Mouse (Mus musculus) mature B cell (primary cell): Measurements from ENCODE around the gene Gm12169.
"Not testable (repeated sequence)": the region's sequence is repeated elsewhere in the genome, so short reads cannot be mapped to it uniquely, and the experiment has no call there.

Experiments used
- in situ Hi-C: fragments of 300-500 bp; cut with MboI; formaldehyde crosslinking; loops from 2 replicates; pipeline ENCODE4 v1.14.3; 2019

Gene Gm12169

GRCm38 (mm10) chr11:46523912-46524311 lies at the start of gene Gm12169:
Gene Gm12169, plus strand, starts transcription at chr11:46524212.
- in situ Hi-C loops: no loop called here

GRCm38 (mm10) chr11:46474220-46474619 lies 49.8 kb upstream of the Gm12169 start:
- in situ Hi-C loops: no loop called here

GRCm38 (mm10) chr11:46479311-46479710 lies 44.7 kb upstream of the Gm12169 start:
- in situ Hi-C loops: no loop called here

- in situ Hi-C loops: no loop called here
Observed at GRCm38 (mm10) chr11:46480517-46480916, 43.5 kb upstream of the Gm12169 start.

GRCm38 (mm10) chr11:46488231-46488630 lies 35.8 kb upstream of the Gm12169 start:
- in situ Hi-C loops: no loop called here

- in situ Hi-C loops: no loop called here
Observed at GRCm38 (mm10) chr11:46488650-46489049, 35.4 kb upstream of the Gm12169 start.

- in situ Hi-C loops: no loop called here
Observed at GRCm38 (mm10) chr11:46507146-46507545, 16.9 kb upstream of the Gm12169 start.

- in situ Hi-C loops: no loop called here
Observed at GRCm38 (mm10) chr11:46509900-46510299, 14.1 kb upstream of the Gm12169 start.

- in situ Hi-C loops: not testable (repeated sequence)
Observed at GRCm38 (mm10) chr11:46521341-46521740, 2.7 kb upstream of the Gm12169 start.

GRCm38 (mm10) chr11:46522719-46523118 lies 1.3 kb upstream of the Gm12169 start:
- in situ Hi-C loops: no loop called here

GRCm38 (mm10) chr11:46530149-46530548 lies 6.1 kb downstream of the Gm12169 start:
- in situ Hi-C loops: no loop called here

- in situ Hi-C loops: no loop called here
Observed at GRCm38 (mm10) chr11:46536978-46537377, 13.0 kb downstream of the Gm12169 start.

- in situ Hi-C loops: no loop called here
Observed at GRCm38 (mm10) chr11:46543530-46543929, 19.5 kb downstream of the Gm12169 start.

GRCm38 (mm10) chr11:46549721-46550120 lies 25.7 kb downstream of the Gm12169 start:
- in situ Hi-C loops: no loop called here

GRCm38 (mm10) chr11:46552741-46553140 lies 28.7 kb downstream of the Gm12169 start:
- in situ Hi-C loops: no loop called here

GRCm38 (mm10) chr11:46561096-46561495 lies 37.1 kb downstream of the Gm12169 start:
- in situ Hi-C loops: no loop called here

GRCm38 (mm10) chr11:46564671-46565070 lies 40.7 kb downstream of the Gm12169 start:
- in situ Hi-C loops: no loop called here

- in situ Hi-C loops: no loop called here
Observed at GRCm38 (mm10) chr11:46565967-46566366, 42.0 kb downstream of the Gm12169 start.

- in situ Hi-C loops: no loop called here
Observed at GRCm38 (mm10) chr11:46569107-46569506, 45.1 kb downstream of the Gm12169 start.

GRCm38 (mm10) chr11:46571327-46571726 lies 47.3 kb downstream of the Gm12169 start, which contains the start of gene BC053393:
Gene BC053393, plus strand, starts transcription at chr11:46571536.
- in situ Hi-C loops: no loop called here

- in situ Hi-C loops: no loop called here
Observed at GRCm38 (mm10) chr11:46578771-46579281, 54.8 kb downstream of the Gm12169 start.

- in situ Hi-C loops: no loop called here
Observed at GRCm38 (mm10) chr11:46580428-46580827, 56.4 kb downstream of the Gm12169 start.

- in situ Hi-C loops: no loop called here
Observed at GRCm38 (mm10) chr11:46582741-46583140, 58.7 kb downstream of the Gm12169 start.
